Mouse (Mus musculus): ENCODE data around the gene Syngap1. TPM values are rescaled to one million over a fixed set of nuclear protein-coding genes. Genes with fewer than 3 reads are reported as not detected.
A peak's percentile ranks its signal among the peaks of the same experiment; 100 is the strongest.

Gene Syngap1
- total RNA-seq, 2 experiments from 2014 or later: 2.2 to 2.8 TPM

GRCm38 (mm10) chr17:26936453-26936852, 4.6 kb upstream of the Syngap1 start:
- DNase-seq (ENCODE audit: low spot score): no peak

- no peak for DNase-seq (ENCODE audit: low spot score)
Measured at GRCm38 (mm10) chr17:26936921-26937695, 3.9 kb upstream of the Syngap1 start.

- no peak for DNase-seq (ENCODE audit: low spot score)
Measured at GRCm38 (mm10) chr17:26937883-26938695, 3.0 kb upstream of the Syngap1 start.

- DNase-seq (ENCODE audit: low spot score): no peak
Measured at GRCm38 (mm10) chr17:26938731-26939130, 2.3 kb upstream of the Syngap1 start.

- peak; percentile 100 for DNase-seq (ENCODE audit: low spot score)
Measured at GRCm38 (mm10) chr17:26939178-26939972, 1.7 kb upstream of the Syngap1 start, which contains the start of gene Cuta. Gene Cuta (minus strand): TSS chr17:26939569.

- no peak for DNase-seq (ENCODE audit: low spot score)
Measured at GRCm38 (mm10) chr17:26939973-26940300, 1.1 kb upstream of the Syngap1 start.

GRCm38 (mm10) chr17:26941841-26942570, 953 bp downstream of the Syngap1 start:
- no peak for DNase-seq (ENCODE audit: low spot score)

- DNase-seq (ENCODE audit: low spot score): no peak
Measured at GRCm38 (mm10) chr17:26945824-26946495, 4.9 kb downstream of the Syngap1 start.

- DNase-seq (ENCODE audit: low spot score): peak; percentile 84
Measured at GRCm38 (mm10) chr17:26946567-26946966, 5.5 kb downstream of the Syngap1 start.

- DNase-seq (ENCODE audit: low spot score): no peak
Measured at GRCm38 (mm10) chr17:26947231-26948100, 6.4 kb downstream of the Syngap1 start.

GRCm38 (mm10) chr17:26948316-26949050, 7.4 kb downstream of the Syngap1 start:
- DNase-seq (ENCODE audit: low spot score): no peak

- DNase-seq (ENCODE audit: low spot score): no peak
Measured at GRCm38 (mm10) chr17:26949051-26949577, 8.1 kb downstream of the Syngap1 start.

- no peak for DNase-seq (ENCODE audit: low spot score)
Measured at GRCm38 (mm10) chr17:26949866-26950265, 8.8 kb downstream of the Syngap1 start.

- no peak for DNase-seq (ENCODE audit: low spot score)
Measured at GRCm38 (mm10) chr17:26950560-26951288, 9.7 kb downstream of the Syngap1 start.

GRCm38 (mm10) chr17:26951406-26951805, 10.4 kb downstream of the Syngap1 start:
- DNase-seq (ENCODE audit: low spot score): peak; percentile 48

GRCm38 (mm10) chr17:26951952-26952877, 11.2 kb downstream of the Syngap1 start:
- DNase-seq (ENCODE audit: low spot score): no peak

GRCm38 (mm10) chr17:26953201-26953600, 12.1 kb downstream of the Syngap1 start:
- no peak for DNase-seq (ENCODE audit: low spot score)
